Mouse (Mus musculus): ENCODE measurements at regions not wholly inside any gene's neighbourhood (a gene's known extent, or its start where the extent isn't known, plus 50 kb on each side); places are given as distances from the start of the nearest gene placed in this dataset.

DNA sequence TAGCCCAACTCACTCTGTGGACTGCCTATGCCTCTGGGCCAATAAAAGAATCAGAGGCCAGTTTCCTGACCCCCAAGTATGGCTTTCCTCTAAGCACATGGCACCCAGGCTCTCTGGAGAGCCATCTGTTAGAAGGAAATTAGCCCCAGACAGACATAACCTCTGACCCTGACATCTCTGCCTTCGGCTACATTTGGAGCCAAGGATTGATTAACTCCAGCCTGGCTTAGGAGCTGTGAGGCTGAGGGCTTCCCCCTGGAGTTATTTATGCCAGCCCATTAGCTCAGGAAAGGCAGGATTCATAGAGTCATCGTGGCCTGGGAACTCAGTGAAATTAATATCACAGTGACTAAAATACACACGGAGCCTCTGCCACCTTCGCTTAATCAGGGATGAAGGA lies 137.5 kb downstream of the Wscd1 start:
- no peak for DNase-seq (ENCODE audit: low read depth, low spot score)

GRCm38 (mm10) chr11:71886771-71887170 lies 137.1 kb downstream of the Wscd1 start:
- no peak for DNase-seq (ENCODE audit: low read depth, low spot score)

DNA sequence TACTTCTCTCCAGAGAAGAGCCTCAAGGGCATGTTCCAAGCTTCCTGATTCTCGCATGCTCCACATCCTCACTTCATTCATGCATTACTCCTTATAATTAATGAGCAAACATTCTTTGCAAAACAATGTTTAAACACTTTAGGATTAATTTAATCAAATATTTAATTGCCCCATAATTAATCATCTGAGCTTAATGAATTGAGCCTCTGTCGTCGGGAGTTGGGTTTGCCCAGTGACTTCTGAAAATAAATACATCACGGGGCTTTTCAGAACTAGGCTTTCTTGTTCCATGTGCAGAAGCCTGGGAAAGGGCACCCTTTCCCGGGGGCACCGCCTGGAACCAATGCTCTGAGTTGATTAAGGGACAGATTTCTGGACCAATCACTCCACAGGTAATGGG lies 135.1 kb downstream of the Wscd1 start:
- DNase-seq (ENCODE audit: low read depth, low spot score), result no peak

- no peak for DNase-seq (ENCODE audit: low read depth, low spot score)
Observed at GRCm38 (mm10) chr11:71881841-71882240, 132.1 kb downstream of the Wscd1 start.

DNA sequence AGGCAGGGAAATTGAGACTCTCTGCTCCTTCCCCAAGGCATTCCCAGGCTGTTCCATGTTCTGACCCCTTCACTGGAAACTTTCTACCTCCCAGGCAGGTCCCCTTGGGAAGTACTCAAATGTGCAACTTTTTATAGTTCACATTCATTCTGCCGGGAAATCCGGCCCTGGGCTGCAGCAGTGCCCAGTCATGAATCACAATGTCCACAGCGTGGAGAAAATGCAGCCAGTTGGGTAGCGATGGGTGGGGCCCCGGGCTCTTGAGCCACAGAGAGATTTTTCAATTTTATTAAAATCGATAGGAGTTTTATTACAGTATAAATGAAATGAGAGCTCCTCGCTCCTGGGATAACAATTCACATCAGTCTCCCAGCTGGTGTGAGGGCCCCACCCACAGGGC lies 121.6 kb downstream of the Wscd1 start:
- DNase-seq (ENCODE audit: low read depth, low spot score), result no peak

DNA sequence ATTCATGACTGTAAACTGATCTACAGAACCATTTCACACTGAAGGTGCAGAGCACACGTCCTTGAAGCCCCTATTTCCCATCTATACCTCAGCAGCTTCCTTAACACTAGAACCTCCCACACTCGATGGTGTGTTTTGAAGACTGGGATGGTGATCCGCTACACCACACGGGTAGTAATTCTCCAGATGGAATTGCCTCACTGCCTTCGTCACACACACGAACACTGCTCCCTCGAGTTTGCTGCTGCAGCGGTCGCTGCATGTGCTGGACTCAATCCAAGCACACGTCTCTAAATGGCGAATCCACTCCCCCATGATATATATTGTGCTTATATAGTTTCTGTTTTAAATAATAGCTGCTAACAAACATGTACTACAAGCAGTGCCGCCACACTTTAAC lies 117.0 kb downstream of the Wscd1 start:
- DNase-seq (ENCODE audit: low read depth, low spot score), result no peak

DNA sequence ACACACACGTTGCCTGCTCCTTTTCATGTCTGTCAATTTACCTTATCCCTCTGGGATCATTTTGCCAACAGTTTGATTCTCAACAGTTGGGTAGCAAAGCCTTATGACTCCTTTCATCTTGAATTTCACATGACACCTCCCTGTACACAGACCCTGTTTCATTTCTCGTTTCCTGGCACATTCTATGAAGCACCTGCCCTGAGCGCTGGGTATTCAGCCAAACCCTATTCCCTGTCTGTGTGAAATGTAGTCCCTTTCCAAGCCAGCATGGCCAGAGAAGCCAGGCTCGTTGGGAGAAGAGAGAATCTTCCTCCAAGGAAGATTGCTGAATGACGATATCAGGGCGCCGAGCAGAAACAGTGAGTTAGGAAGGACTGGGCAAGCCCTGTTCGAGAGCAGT lies 108.2 kb downstream of the Wscd1 start:
- DNase-seq (ENCODE audit: low read depth, low spot score), result no peak

- no peak for DNase-seq (ENCODE audit: low read depth, low spot score)
Observed at GRCm38 (mm10) chr11:71855557-71855956, 105.8 kb downstream of the Wscd1 start.

- DNase-seq (ENCODE audit: low read depth, low spot score), result no peak
Observed at GRCm38 (mm10) chr11:71855058-71855457, 105.3 kb downstream of the Wscd1 start.

- peak; percentile 45 for DNase-seq (ENCODE audit: low read depth, low spot score)
Observed at GRCm38 (mm10) chr11:71847684-71848367, 98.1 kb downstream of the Wscd1 start.

DNA sequence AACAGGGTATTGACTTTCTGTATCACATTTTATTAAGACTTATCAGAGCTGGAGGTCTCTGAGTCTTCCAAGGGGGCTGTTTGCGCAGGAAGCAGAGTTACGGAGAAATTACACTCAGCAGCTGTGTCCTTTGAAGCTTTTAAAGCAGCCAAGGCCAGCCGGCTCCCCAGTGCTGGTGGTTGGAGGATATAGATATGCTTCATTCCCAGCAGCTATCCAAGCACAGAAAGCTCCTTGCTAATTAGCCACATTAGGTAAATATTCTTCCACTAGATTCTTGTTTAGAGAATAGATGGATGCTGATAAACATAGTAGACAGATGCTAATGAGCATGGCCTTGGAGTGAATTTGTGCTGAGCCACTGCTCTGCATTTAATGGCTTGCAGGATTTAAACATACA lies 96.8 kb downstream of the Wscd1 start:
- DNase-seq (ENCODE audit: low read depth, low spot score), result no peak

GRCm38 (mm10) chr11:71840635-71841443 lies 91.1 kb downstream of the Wscd1 start:
- no peak for DNase-seq (ENCODE audit: low read depth, low spot score)

Data from R1 (cell line).